Mouse (Mus musculus) urinary bladder, postnatal 14 days (tissue): ENCODE results near the gene Anxa9.
A peak's percentile ranks its signal among the peaks of the same experiment; 100 is the strongest.

Experiments
- DNase-seq: peaks from one replicate; pipeline ENCODE4 v3.0.0; 2021; ENCODE audit warnings: low spot score

Gene Anxa9

GRCm38 (mm10) chr3:95247660-95248336 is 59.2 kb downstream of the Anxa9 start:
- DNase-seq: no peak

GRCm38 (mm10) chr3:95246465-95247231 is 60.3 kb downstream of the Anxa9 start:
- peak; percentile 59 for DNase-seq
